Mouse (Mus musculus) midbrain, postnatal 0 days (tissue): Measurements from ENCODE around the gene Nrxn3. TPM values are rescaled to one million over a fixed set of nuclear protein-coding genes. Genes with fewer than 3 reads are reported as not detected.
A peak's percentile ranks its signal among the peaks of the same experiment; 100 is the strongest.

ENCODE experiments used
- ATAC-seq: fragments of 200-750 bp; cut with Nextera tagmentation; 2 replicates; pipeline ENCODE4 v1.8.0; 2017; ENCODE audit warnings: moderate number of reproducible peaks, mild to moderate bottlenecking, moderate TSS enrichment, moderate library complexity; ENCODE audit not compliant: low FRiP score
- DNase-seq: peaks from one replicate; pipeline ENCODE4 v3.0.0-alpha.2; 2015; ENCODE audit warnings: low spot score
- H3K27ac ChIP-seq: fragments of 300-500 bp; sonication (generic); 2 replicates; pipeline ENCODE4 v1.5.1; 2014; ENCODE audit warnings: low read depth, mild to moderate bottlenecking, low read length, mixed read lengths
- H3K27me3 ChIP-seq: fragments of 300-500 bp; sonication (generic); 2 replicates; pipeline ENCODE4 v1.6.1; 2014; ENCODE audit warnings: low read length, control low read depth, mixed read lengths; ENCODE audit not compliant: insufficient read depth
- H3K36me3 ChIP-seq: fragments of 300-500 bp; sonication (generic); 2 replicates; pipeline ENCODE4 v1.6.1; 2014; ENCODE audit warnings: low read length, control low read depth, mixed read lengths; ENCODE audit not compliant: insufficient read depth
- H3K4me1 ChIP-seq: fragments of 300-500 bp; sonication (generic); 2 replicates; pipeline ENCODE4 v1.6.1; 2014; ENCODE audit warnings: mild to moderate bottlenecking, control low read depth, antibody characterized with exemption, low read length, mixed read lengths; ENCODE audit not compliant: insufficient read depth
- H3K4me2 ChIP-seq: fragments of 300-500 bp; sonication (generic); 2 replicates; pipeline ENCODE4 v1.6.1; 2014; ENCODE audit warnings: low read depth, mild to moderate bottlenecking, low read length, mixed read lengths; ENCODE audit not compliant: poor library complexity, severe bottlenecking
- H3K4me3 ChIP-seq: fragments of 300-500 bp; sonication (generic); 2 replicates; pipeline ENCODE4 v1.5.1; 2014; ENCODE audit warnings: low read depth, mild to moderate bottlenecking, low read length, moderate library complexity
- H3K9ac ChIP-seq: fragments of 300-500 bp; sonication (generic); replicated peaks from 2 replicates; pipeline ENCODE4 v1.6.1; 2014; ENCODE audit warnings: mild to moderate bottlenecking, low read length, moderate library complexity, mixed read lengths; ENCODE audit not compliant: poor library complexity, severe bottlenecking
- H3K9me3 ChIP-seq: fragments of 300-500 bp; sonication (generic); 2 replicates; pipeline ENCODE4 v1.6.1; 2016; ENCODE audit warnings: low read length, control low read depth
- CTCF ChIP-seq: IDR thresholded peaks from 2 replicates; pipeline ENCODE4 v1.5.1; 2016; ENCODE audit warnings: antibody characterized with exemption, mild to moderate bottlenecking
- WGBS: fragments of 180-500 bp; shearing (Covaris S2); extraction: QIAGEN DNeasy Blood & Tissue Kit; methylation state at CpG from one replicate; pipeline ENCODE4 v1.1.7; 2014; 5-methylcytosine and 5-hydroxymethylcytosine counted together
- polyA plus RNA-seq: library from polyadenylated mRNA; unstranded; fragments of >200 nt; fragmentation: Nextera tagmentation; extraction: Ambion mirVana; gene quantifications from 2 replicates; pipeline ENCODE4 v1.2.1, GENCODE M21; 2015
- total RNA-seq: library from RNA; depleted of rRNA; stranded (reverse); fragments of >200 nt; gene quantifications from 2 replicates; pipeline ENCODE4 v1.2.3, GENCODE M21; 2014

Gene Nrxn3
- total and polyA plus RNA-seq, 2 experiments from 2014 or later: 80.8 to 88.2 TPM

DNA sequence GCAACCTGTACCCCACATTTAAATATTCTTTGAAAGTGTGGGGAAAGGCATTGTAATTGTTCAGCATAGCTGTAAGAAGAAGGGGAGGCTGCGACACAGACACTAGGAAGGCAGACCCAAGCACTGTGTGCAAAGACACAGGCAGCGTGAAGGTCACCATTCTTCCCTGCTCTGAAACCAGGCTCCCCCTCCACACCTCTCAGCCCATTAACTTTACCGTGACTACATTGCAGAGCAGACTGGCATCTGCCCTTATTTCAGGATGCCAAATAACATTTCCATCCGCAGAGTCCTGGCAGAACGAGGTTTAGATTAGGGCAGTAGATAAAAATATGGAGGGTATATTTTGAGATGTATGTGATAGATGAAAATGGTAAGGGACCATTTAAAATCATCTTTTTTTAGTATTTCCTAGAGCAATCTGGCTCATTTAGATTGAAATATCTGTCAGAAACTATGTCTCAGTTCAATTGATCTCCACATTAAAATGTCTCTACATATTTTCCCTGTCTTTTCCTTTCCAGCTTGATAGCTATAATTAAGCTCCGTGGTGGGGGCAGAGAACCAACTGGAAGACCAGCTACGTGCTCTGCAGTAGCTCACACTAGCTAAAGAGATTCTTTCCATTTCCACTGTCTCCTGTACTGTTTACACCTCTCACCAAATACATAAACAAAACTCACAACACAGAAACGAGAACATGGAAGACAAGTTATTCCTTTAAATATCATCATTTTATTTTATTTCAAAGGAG, 1160.1 kb downstream of the Nrxn3 start:
- no peaks in the 10 kb centered on the region for H3K27me3 ChIP-seq
- no peak for TF ChIP-seq CTCF
- 64% methylated on average over 8 of the region's 8 CpGs for WGBS
- H3K9ac ChIP-seq: no peak overlapping the region
- ATAC-seq (no peak), DNase-seq (peak; percentile 15)
- H3K9me3 ChIP-seq: no peaks in the 10 kb centered on the region
- no peak overlapping the region for H3K4me2 ChIP-seq
- no peak overlapping the region for H3K4me3 ChIP-seq
- no peaks in the 10 kb centered on the region for H3K36me3 ChIP-seq
- H3K27ac ChIP-seq: no peak overlapping the region
- 0 out of 2 replicates have a peak, but pooled peaks cover 3% of the 10 kb centered on the region for H3K4me1 ChIP-seq

- DNase-seq: no peak
- 96% methylated on average over 1 of the region's 1 CpGs for WGBS
- H3K4me1 ChIP-seq: 0 out of 2 replicates have a peak, but pooled peaks cover 3% of the 10 kb centered on the region
- no peaks in the 10 kb centered on the region for H3K9me3 ChIP-seq
- no peak for TF ChIP-seq CTCF
- no peak overlapping the region for H3K4me3 ChIP-seq
- H3K36me3 ChIP-seq: no peaks in the 10 kb centered on the region
- no peak overlapping the region for H3K9ac ChIP-seq
- no peak overlapping the region for H3K27ac ChIP-seq
- no peaks in the 10 kb centered on the region for H3K27me3 ChIP-seq
- H3K4me2 ChIP-seq: no peak overlapping the region
- ATAC-seq: no peak
Observed at GRCm38 (mm10) chr12:89884576-89884975, 1161.9 kb downstream of the Nrxn3 start.

DNA sequence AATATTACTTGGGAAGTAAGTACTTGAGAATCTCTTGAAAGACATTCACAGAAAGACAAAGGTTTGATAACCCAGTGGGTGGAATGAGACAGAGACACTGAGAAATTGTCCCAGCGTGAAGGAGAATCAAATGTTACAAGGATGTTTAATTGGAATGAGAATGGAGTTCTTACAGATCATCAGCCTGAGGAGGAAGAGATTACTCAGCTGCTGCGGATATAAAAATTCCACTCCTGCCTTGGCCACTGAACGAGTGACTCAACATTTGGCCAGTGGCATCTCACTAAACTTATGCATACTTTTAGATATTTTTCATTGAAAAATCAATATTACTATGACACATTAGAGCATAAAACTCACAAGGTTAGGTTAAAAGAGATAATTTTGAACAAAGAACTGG, 1166.0 kb downstream of the Nrxn3 start:
- Histone ChIP-seq H3K36me3 (no peaks in the 10 kb centered on the region), H3K27me3 (no peaks in the 10 kb centered on the region), H3K9me3 (no peaks in the 10 kb centered on the region), H3K27ac (no peak overlapping the region), H3K9ac (no peak overlapping the region), H3K4me2 (no peak overlapping the region), H3K4me3 (no peak overlapping the region), H3K4me1 (no peaks in the 10 kb centered on the region)
- DNase-seq (no peak), ATAC-seq (no peak)
- no peak for TF ChIP-seq CTCF
- 78% methylated on average over 3 of the region's 3 CpGs for WGBS

DNA sequence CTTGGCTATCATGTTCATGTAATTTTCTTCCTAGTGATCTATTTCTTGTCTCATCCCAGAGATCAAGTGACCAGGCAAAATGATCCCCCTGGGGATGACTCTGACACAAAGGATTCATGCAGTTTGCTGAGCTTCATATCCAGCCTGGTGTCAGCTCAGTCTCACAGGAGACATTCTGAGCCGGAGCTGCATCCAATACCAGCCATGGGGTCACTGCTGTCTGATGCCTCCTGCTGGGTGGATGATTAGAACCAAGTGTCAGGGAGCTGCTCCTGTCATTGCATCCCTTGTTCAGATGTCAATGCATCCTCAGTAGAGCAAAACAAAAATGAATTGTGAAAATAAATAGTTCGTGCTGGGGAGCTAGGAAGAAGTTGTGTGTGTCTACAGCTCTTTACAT, 1174.2 kb downstream of the Nrxn3 start:
- Histone ChIP-seq H3K27me3 (no peaks in the 10 kb centered on the region), H3K36me3 (no peaks in the 10 kb centered on the region), H3K27ac (no peak overlapping the region), H3K4me2 (no peak overlapping the region), H3K4me3 (no peak overlapping the region), H3K9me3 (no peaks in the 10 kb centered on the region), H3K9ac (no peak overlapping the region), H3K4me1 (no peaks in the 10 kb centered on the region)
- DNase-seq (no peak), ATAC-seq (no peak)
- no peak for TF ChIP-seq CTCF
- 42% methylated on average over 2 of the region's 2 CpGs for WGBS

GRCm38 (mm10) chr12:89909578-89909977, 1186.9 kb downstream of the Nrxn3 start:
- Histone ChIP-seq H3K4me2 (no peak overlapping the region), H3K27me3 (no peaks in the 10 kb centered on the region), H3K27ac (no peak overlapping the region), H3K9ac (no peak overlapping the region), H3K9me3 (no peaks in the 10 kb centered on the region), H3K36me3 (no peaks in the 10 kb centered on the region), H3K4me3 (no peak overlapping the region), H3K4me1 (no peaks in the 10 kb centered on the region)
- 46% methylated on average over 3 of the region's 3 CpGs for WGBS
- DNase-seq (no peak), ATAC-seq (no peak)
- TF ChIP-seq CTCF: no peak

DNA sequence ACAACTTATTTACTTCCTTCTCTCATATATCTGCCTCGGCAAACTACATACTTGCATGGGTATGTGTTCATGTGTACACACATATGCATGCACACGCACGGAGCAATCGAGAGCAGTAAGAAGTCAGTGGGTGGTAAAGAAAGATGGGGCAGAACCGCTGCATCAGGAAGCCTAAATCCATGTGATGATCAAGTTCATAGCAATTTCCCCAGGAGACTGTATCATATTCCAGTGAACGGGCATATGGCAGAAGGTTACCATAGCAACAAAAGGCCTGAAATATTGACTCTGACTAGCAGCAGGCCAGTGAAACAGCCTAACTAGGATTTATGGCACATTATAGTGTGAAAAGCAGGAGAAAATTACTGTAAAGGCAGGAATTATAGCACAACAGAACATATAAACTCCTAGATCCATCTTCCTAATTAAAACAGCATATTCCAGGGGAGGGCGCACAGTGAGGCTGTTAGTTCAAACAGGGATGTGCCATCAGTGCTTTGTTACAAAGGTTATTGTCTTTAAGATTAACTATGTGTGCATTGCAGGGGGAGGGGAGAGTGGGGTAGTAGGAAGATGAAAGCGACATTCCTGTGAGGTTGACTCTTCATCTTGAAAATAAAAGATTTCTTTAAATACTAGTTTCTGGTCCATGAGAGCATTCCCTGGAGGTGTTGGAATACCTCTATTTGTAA, 1195.6 kb downstream of the Nrxn3 start:
- Histone ChIP-seq H3K4me2 (no peak overlapping the region), H3K36me3 (no peaks in the 10 kb centered on the region), H3K4me1 (peaks cover 3% of the 10 kb centered on the region; the same call in 1 of the 2 replicates), H3K27ac (0 out of 2 replicates have a peak overlapping the region, but pooled peaks have one; percentile 32), H3K27me3 (no peaks in the 10 kb centered on the region), H3K4me3 (no peak overlapping the region), H3K9me3 (no peaks in the 10 kb centered on the region), H3K9ac (no peak overlapping the region)
- WGBS: 56% methylated on average over 8 of the region's 8 CpGs
- peak; percentile 74 for DNase-seq
- ATAC-seq: 0 out of 2 replicates have a peak, but pooled peaks have one; percentile 44
- TF ChIP-seq CTCF: no peak
